Mouse (Mus musculus) kidney, adult 2 months (tissue): ENCODE results near the gene Cep85l. TPM values are rescaled to one million over a fixed set of nuclear protein-coding genes. Genes with fewer than 3 reads are reported as not detected.

Experiments
- DNase-seq: peaks from one replicate; pipeline ENCODE4 v3.0.0; 2021
- H3K27ac ChIP-seq: fragments of 200-500 bp; 2 replicates; pipeline ENCODE4 v1.5.1; 2012; ENCODE audit warnings: low read depth, low read length, control low read depth, inconsistent platforms; ENCODE audit not compliant: insufficient read depth
- H3K27me3 ChIP-seq: fragments of 200-500 bp; replicated peaks from 2 replicates; pipeline ENCODE4 v1.6.1; 2012; ENCODE audit warnings: mild to moderate bottlenecking, moderate library complexity, low read length, inconsistent platforms; ENCODE audit not compliant: control insufficient read depth, insufficient read depth
- H3K36me3 ChIP-seq: fragments of 200-500 bp; 2 replicates; pipeline ENCODE4 v1.6.1; 2012; ENCODE audit warnings: mild to moderate bottlenecking, moderate library complexity, low read length, inconsistent platforms; ENCODE audit not compliant: control insufficient read depth, insufficient read depth
- H3K4me1 ChIP-seq: fragments of 200-500 bp; 2 replicates; pipeline ENCODE4 v1.6.1; 2011; ENCODE audit warnings: low read length; ENCODE audit not compliant: control insufficient read depth, insufficient read depth
- H3K4me3 ChIP-seq: fragments of 200-500 bp; 2 replicates; pipeline ENCODE4 v1.5.1; 2011; ENCODE audit warnings: mild to moderate bottlenecking, low read depth, low read length, control low read depth; ENCODE audit not compliant: insufficient read depth
- CTCF ChIP-seq: fragments of 200-500 bp; conservative IDR thresholded peaks from 2 replicates; pipeline ENCODE4 v1.5.1; 2011; ENCODE audit warnings: low read depth, mild to moderate bottlenecking, control low read depth, low read length, moderate library complexity, mixed read lengths; ENCODE audit not compliant: insufficient read depth, insufficient read length
- POLR2A ChIP-seq: fragments of 200-500 bp; IDR thresholded peaks from one replicate; pipeline ENCODE4 v1.6.1; 2011; ENCODE audit warnings: low read depth, low read length, control low read depth
- WGBS: fragments of 180-500 bp; shearing (Covaris S2); methylation state at CpG from one replicate; pipeline ENCODE4 v1.1.7; 2018; 5-methylcytosine and 5-hydroxymethylcytosine counted together
- polyA plus RNA-seq: library from polyadenylated mRNA; depleted of rRNA; stranded (reverse); fragments of >200 nt; gene quantifications from 2 replicates; pipeline ENCODE4 v1.2.3, GENCODE M21; 2012

The Cep85l gene
- polyA plus RNA-seq, 1 experiment, result 2.3 TPM

GRCm38 (mm10) chr10:53419139-53419935 is 39.6 kb upstream of the Cep85l start:
- Histone ChIP-seq H3K36me3 (no peaks in the 10 kb centered on the region), H3K4me1 (peaks cover 5% of the 10 kb centered on the region; the same call in 1 of the 2 replicates), H3K4me3 (no peak overlapping the region), H3K27ac (no peak overlapping the region), H3K27me3 (no peaks in the 10 kb centered on the region)
- WGBS, result 76% methylated on average over 4 of the region's 4 CpGs
- TF ChIP-seq POLR2A, result no peak
- no peak for TF ChIP-seq CTCF
- DNase-seq, result no peak

GRCm38 (mm10) chr10:53417015-53417414 is 37.3 kb upstream of the Cep85l start:
- no peaks in the 10 kb centered on the region for H3K27me3 ChIP-seq
- DNase-seq, result no peak
- no peak overlapping the region for H3K27ac ChIP-seq
- no peaks in the 10 kb centered on the region for H3K36me3 ChIP-seq
- peaks cover 5% of the 10 kb centered on the region; the same call in 1 of the 2 replicates for H3K4me1 ChIP-seq
- WGBS, result 65% methylated on average over 2 of the region's 2 CpGs
- H3K4me3 ChIP-seq, result no peak overlapping the region
- TF ChIP-seq POLR2A, result no peak
- no peak for TF ChIP-seq CTCF

- no peaks in the 10 kb centered on the region for H3K27me3 ChIP-seq
- H3K36me3 ChIP-seq, result no peaks in the 10 kb centered on the region
- no peak for DNase-seq
- H3K27ac ChIP-seq, result no peak overlapping the region
- no peak overlapping the region for H3K4me3 ChIP-seq
- H3K4me1 ChIP-seq, result peaks cover 5% of the 10 kb centered on the region; the same call in 1 of the 2 replicates
- TF ChIP-seq CTCF (no peak), POLR2A (no peak)
- 41% methylated on average over 9 of the region's 9 CpGs for WGBS
These were observed 36.5 kb upstream of the Cep85l start for GRCm38 (mm10) chr10:53416152-53416712.

- no peak overlapping the region for H3K4me3 ChIP-seq
- no peaks in the 10 kb centered on the region for H3K36me3 ChIP-seq
- WGBS, result 90% methylated on average over 9 of the region's 9 CpGs
- H3K4me1 ChIP-seq, result peaks cover 5% of the 10 kb centered on the region; the same call in 1 of the 2 replicates
- H3K27me3 ChIP-seq, result no peaks in the 10 kb centered on the region
- no peak for DNase-seq
- no peak overlapping the region for H3K27ac ChIP-seq
- TF ChIP-seq POLR2A, result no peak
- TF ChIP-seq CTCF, result no peak
These were observed 35.5 kb upstream of the Cep85l start for GRCm38 (mm10) chr10:53415252-53415651.

- TF ChIP-seq CTCF, result no peak
- no peak for TF ChIP-seq POLR2A
- Histone ChIP-seq H3K4me1 (peaks cover 5% of the 10 kb centered on the region; the same call in 1 of the 2 replicates), H3K27me3 (no peaks in the 10 kb centered on the region), H3K4me3 (no peak overlapping the region), H3K27ac (peak overlapping the region; percentile 56), H3K36me3 (no peaks in the 10 kb centered on the region)
- DNase-seq, result peak; percentile 17
- 54% methylated on average over 6 of the region's 6 CpGs for WGBS
These were observed 34.6 kb upstream of the Cep85l start for GRCm38 (mm10) chr10:53414092-53415085.

GRCm38 (mm10) chr10:53412936-53413335 is 33.2 kb upstream of the Cep85l start:
- no peak for DNase-seq
- Histone ChIP-seq H3K4me1 (peaks cover 5% of the 10 kb centered on the region; the same call in 1 of the 2 replicates), H3K4me3 (no peak overlapping the region), H3K27me3 (no peaks in the 10 kb centered on the region), H3K36me3 (no peaks in the 10 kb centered on the region), H3K27ac (no peak overlapping the region)
- 95% methylated on average over 3 of the region's 3 CpGs for WGBS
- TF ChIP-seq CTCF (no peak), POLR2A (no peak)
